Mouse (Mus musculus): ENCODE data around the gene Fkbp5.

The Fkbp5 gene

GRCm38 (mm10) chr17:28504182-28504581 lies 13.1 kb downstream of the Fkbp5 start:
- DNase-seq (ENCODE audit: low read depth) = no peak

- peak; percentile 49 for DNase-seq (ENCODE audit: low read depth)
Measured at GRCm38 (mm10) chr17:28502196-28502821, 15.0 kb downstream of the Fkbp5 start.

DNA sequence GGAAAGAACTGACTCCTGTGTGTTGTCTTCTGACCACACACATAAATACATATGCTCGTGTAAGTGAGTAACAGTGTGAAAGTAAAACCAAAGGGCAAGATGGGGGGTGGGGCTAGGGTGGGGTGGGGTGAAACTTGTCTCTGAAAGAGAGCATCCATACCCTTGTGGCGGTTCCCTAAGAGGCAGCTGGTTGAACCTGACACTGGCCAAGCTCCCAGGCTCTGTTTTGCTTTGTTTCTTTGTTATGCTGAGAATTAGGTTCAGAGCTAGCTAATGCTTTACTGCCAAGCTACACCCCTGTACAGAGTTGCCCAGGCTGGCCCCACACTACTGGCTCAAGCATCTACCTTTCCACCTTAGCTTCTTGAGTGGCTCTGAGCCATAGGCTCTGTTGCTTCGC lies 16.9 kb downstream of the Fkbp5 start:
- no peak for DNase-seq (ENCODE audit: low read depth)

GRCm38 (mm10) chr17:28499190-28499589 lies 18.1 kb downstream of the Fkbp5 start:
- DNase-seq (ENCODE audit: low read depth) = no peak

DNA sequence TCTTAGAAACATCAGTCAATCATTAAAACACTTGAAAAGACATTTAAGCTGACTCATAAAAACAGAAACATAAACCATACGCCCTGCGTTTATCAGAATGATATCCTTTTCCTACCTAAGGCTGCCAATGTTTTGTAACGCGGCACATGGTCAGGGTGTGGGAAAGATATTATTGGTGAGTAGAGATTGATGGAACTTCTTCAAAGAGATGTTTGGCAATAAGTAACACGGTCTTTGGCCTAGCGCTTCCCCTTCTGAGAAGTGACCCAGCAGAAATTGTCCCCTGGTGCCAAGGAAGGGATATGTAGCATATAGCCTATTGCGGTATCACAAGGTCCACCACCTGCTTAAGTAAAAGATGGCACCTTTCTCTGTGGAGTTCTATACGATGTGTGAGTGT lies 21.5 kb downstream of the Fkbp5 start:
- DNase-seq (ENCODE audit: low read depth) = no peak

DNA sequence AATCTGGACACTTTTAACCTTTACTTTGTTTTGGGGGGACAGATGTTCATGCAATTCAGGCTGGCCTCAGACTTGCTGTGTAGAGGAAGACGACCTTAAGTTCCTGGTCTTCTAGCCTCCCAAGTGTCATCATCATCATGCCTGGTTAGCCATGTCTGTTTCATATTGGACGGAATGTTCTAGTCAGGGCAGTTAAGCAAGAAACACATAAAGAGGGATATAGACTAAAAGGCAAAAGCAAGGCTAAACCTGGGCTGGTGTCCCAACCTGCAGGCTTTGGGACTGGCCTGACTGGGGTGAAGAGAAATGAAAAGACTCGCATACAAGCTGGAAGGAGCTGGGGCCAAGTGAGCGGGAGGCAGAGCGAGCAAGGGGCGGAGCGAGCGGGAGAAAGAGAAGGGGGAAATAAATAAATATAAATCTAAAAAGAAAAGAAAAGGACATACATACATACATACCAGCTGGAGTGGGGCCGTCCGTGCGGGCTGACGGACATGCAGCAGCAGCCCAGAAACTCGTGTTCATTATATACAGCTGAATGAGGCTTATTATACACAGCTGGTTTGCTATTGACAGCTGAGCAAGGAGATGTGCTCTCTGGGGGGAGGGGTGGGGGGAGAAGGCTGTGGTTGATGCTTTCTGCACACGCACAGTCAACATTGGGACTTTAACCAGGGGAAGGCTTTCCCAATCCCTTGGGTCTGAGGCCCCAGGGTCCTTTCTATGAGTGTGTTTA lies 26.1 kb downstream of the Fkbp5 start:
- DNase-seq (ENCODE audit: low read depth) = no peak

DNA sequence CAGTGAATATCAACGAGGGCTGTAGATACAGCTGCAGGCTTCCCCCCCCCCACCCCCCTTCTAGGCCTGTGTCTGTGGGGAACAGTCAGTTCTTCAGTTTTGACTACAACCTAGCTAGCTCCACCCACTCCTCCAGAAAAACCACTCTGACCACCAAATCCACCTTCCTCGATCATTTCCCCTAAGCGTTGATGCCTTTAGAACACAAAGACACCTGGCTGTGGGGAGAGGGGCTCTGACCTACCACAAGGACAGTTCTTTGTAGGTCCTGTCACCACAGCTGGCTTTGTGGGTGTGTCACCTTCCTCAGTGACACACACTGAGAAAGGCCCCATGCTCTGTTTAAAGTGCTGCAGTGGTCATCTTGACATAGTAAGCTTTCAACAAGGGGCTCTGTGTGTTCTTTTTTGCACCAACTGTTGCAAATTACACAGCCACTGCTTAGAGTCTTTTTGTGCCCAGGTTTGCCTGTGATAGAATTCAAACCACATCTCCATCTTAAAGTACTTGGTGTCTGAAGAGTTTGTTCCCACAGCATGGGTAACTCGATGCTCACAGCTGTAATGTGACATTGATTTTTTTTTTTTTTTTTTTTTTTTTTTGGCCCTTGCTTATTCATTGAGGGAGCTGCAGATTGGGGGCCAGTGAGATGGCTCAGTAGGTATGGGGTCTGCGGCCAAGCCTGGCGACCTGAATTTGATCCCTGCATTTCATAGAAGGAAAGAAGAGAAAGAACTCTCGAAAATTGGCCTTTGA lies 28.9 kb downstream of the Fkbp5 start:
- no peak for DNase-seq (ENCODE audit: low read depth)

DNA sequence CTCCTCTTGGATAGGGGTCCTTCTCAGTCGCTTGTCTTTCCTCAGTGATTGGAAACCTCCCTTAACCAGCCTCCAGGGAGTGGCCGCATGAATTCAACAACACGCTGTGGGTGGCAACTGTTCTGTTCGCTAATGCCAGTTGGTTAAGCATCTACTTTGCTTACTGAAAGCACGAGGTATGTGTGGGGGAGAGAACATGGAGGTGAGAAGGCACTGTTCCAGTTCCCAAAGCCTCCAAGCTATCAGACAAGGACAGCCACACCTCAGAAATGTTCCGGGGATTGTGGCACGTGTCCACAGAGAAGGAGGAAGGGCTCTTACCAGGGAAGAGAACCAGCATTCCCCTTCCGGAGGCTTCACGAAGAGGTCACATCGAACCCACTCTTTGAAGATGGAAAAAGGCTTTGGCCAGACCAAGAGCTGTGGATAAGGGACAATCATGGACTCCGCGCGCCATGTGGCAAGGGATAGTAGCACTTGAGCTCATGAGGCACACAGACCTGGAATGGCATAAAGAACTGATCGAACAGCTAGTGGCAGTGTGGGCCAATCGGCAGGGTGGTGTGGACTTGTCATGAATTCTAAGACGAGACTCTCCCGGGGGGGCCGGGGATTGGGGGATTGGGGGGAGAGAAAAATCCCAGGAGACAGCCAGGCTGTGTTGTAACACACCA lies 29.6 kb downstream of the Fkbp5 start:
- DNase-seq (ENCODE audit: low read depth) = no peak

GRCm38 (mm10) chr17:28486720-28487119 lies 30.6 kb downstream of the Fkbp5 start:
- DNase-seq (ENCODE audit: low read depth) = no peak

- DNase-seq (ENCODE audit: low read depth) = peak; percentile 99
Measured at GRCm38 (mm10) chr17:28485977-28486400, 31.3 kb downstream of the Fkbp5 start.

- DNase-seq (ENCODE audit: low read depth) = peak; percentile 73
Measured at GRCm38 (mm10) chr17:28485446-28485948, 31.8 kb downstream of the Fkbp5 start.

GRCm38 (mm10) chr17:28484704-28485445 lies 32.5 kb downstream of the Fkbp5 start:
- peak; percentile 63 for DNase-seq (ENCODE audit: low read depth)

- DNase-seq (ENCODE audit: low read depth) = peak; percentile 71
Measured at GRCm38 (mm10) chr17:28477421-28477820, 39.9 kb downstream of the Fkbp5 start.

DNA sequence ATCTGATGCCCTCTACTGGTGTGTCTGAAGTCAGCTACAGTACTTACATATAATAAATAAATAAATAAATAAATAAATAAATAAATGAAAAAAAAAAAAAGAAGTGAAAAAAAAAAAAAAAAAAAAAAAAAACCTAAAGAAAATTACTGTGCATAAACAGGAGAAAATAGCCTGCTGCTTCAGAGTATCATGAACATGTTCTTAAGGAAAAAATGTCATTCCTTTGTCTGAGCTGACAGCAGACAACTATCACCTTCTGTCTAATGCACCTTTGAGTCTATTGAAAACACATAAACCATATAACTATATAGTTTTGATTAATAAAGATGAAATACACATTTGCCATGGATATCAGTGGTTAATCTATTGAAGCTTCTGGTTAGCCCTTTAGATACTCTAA lies 40.9 kb downstream of the Fkbp5 start:
- no peak for DNase-seq (ENCODE audit: low read depth)

DNA sequence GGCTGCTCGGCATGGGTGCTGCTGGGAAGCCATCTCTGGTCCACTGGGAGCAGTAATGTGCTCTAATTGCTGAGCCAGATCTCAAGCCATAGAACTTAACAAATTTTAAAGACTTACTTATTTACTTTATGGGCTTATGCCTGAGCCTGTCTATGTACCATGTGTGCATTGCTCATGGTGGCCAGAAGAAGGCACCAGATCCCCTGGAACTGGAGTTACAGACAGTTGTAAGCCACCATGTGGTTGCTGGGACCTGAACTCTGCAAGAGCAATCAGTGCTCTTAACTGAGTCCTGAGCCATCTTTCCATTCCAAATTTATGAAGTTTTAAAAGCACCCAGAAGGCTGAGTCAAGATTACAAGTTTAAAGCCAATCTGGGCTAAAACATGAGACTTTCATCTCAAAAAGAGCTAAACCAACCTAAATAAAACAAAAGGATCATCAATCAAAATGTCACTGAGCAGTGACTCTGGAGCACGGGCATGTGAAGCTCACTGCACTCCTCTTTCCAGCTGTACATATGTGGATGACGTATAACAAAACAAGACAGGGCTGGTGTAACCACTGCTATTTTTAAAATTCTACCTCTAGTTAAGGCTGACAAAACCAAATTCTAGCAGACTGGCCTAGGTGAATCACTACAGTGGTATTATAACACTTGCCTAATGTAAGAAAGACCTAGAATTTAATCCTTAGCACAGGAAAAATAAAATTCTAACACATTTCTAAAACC lies 41.6 kb downstream of the Fkbp5 start:
- peak; percentile 70 for DNase-seq (ENCODE audit: low read depth)

DNA sequence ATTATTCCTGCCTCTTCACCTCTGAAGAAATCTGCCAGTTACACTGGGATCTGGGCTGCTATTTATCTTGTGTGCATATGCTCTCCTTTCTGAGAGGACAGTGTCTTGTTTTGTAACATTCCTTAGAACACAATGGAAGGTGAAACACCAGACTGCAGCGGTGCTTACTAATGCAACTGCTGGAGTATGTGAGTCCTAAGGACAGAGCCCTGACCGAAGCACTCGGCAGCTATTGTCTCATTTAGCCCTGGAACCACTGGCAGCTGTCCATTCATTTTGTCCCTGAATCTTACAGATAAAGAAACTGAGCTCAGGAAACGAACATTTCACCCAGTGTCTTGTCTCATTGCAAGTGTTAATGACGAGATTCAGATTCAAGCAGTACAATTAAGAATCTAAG lies 44.6 kb downstream of the Fkbp5 start:
- no peak for DNase-seq (ENCODE audit: low read depth)

DNA sequence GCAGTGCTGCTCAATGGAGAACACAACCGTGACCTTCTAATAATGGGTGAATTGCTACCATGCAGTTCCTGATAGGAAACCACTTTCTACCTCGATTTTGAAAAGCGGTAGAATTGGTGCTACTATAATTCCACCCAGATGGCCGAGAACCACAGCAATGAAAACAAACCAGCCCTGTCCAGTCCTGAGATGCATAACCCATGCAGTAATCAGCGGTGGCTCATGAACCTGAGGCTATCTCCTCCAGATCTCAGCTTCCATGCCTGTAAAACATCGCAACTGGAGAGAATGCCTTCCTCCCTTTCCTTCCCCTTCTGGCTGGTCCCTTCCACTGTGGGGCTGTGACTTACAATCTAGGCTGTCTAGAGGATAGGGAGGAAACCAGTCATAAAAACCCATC lies 46.5 kb downstream of the Fkbp5 start:
- DNase-seq (ENCODE audit: low read depth) = no peak

- no peak for DNase-seq (ENCODE audit: low read depth)
Measured at GRCm38 (mm10) chr17:28467749-28468148, 49.6 kb downstream of the Fkbp5 start.

- DNase-seq (ENCODE audit: low read depth) = no peak
Measured at GRCm38 (mm10) chr17:28465968-28466367, 51.4 kb downstream of the Fkbp5 start.

- peak; percentile 80 for DNase-seq (ENCODE audit: low read depth)
Measured at GRCm38 (mm10) chr17:28463701-28464443, 53.5 kb downstream of the Fkbp5 start.

All from NIH3T3 (cell line).